Mouse (Mus musculus) E14TG2a.4 (cell line): ENCODE data around the gene Lpcat2.
A peak's percentile ranks its signal among the peaks of the same experiment; 100 is the strongest.

Experiments used
- CTCF ChIP-seq: conservative IDR thresholded peaks from 2 replicates; pipeline ENCODE4 v1.5.1; 2014; ENCODE audit warnings: low read length
- POU5F1 ChIP-seq: IDR thresholded peaks from 2 replicates; pipeline ENCODE4 v1.6.1; 2014; ENCODE audit warnings: low read length, borderline replicate concordance

GRCm38 (mm10) chr8:92817928-92818818, 37.0 kb upstream of the Lpcat2 start:
- TF ChIP-seq CTCF: peak; percentile 83
- TF ChIP-seq POU5F1: no peak
